Mouse (Mus musculus): ENCODE measurements around the gene Map3k5. TPM values are rescaled to one million over a fixed set of nuclear protein-coding genes. Genes with fewer than 3 reads are reported as not detected.
A peak's percentile ranks its signal among the peaks of the same experiment; 100 is the strongest.

The Map3k5 gene
- total and polyA plus RNA-seq, 3 experiments: 0.35 to 0.97 TPM; not detected in 1

GRCm38 (mm10) chr10:20136505-20136904 is 202.2 kb downstream of the Map3k5 start:
- no peak overlapping the region for H3K4me3 ChIP-seq (ENCODE audit: control insufficient read depth in 1 of 2, insufficient read depth in 1 of 2, low read depth in 2 of 2, low read length in 2 of 2)

GRCm38 (mm10) chr10:20141376-20141775 is 207.1 kb downstream of the Map3k5 start:
- Histone ChIP-seq H3K79me2 (ENCODE audit: control insufficient read depth, insufficient read depth, low read length, poor library complexity) (no peaks in the 10 kb centered on the region), H3K9me3 (replicated peaks; ENCODE audit: insufficient read depth, low read length) (no peaks in the 10 kb centered on the region), H3K4me3 (ENCODE audit: control insufficient read depth in 1 of 2, insufficient read depth in 1 of 2, low read depth in 2 of 2, low read length in 2 of 2) (no peak overlapping the region), H3K4me1 (ENCODE audit: control insufficient read depth in 1 of 2, insufficient read depth in 2 of 2, low read length in 2 of 2) (peaks cover 5 to 8% of the 10 kb centered on the region in 2 experiments), H3K27ac (ENCODE audit: control insufficient read depth, low read depth, low read length) (no peak overlapping the region), H3K27me3 (ENCODE audit: control insufficient read depth in 1 of 2, insufficient read depth in 2 of 2, low read length in 2 of 2) (no peaks in the 10 kb centered on the region), H3K9ac (ENCODE audit: control insufficient read depth, low read depth, low read length, poor library complexity, severe bottlenecking) (no peak overlapping the region), H3K36me3 (ENCODE audit: control insufficient read depth in 1 of 2, insufficient read depth in 2 of 2, low read length in 2 of 2) (peaks cover 0 to 6% of the 10 kb centered on the region in 2 experiments; a peak in 2 of 4 replicates)
- TF ChIP-seq MXI1 (IDR thresholded peaks at IDR 0.05; ENCODE audit: low read depth, low read length) (no peak), MAX (IDR thresholded peaks at IDR 0.05; ENCODE audit: low read length) (no peak), BHLHE40 (IDR thresholded peaks at IDR 0.05; ENCODE audit: borderline replicate concordance, low read depth, low read length) (no peak), SIN3A (IDR thresholded peaks at IDR 0.05; ENCODE audit: low read length) (no peak), MAFK (IDR thresholded peaks at IDR 0.05; ENCODE audit: borderline replicate concordance, low read depth, low read length) (no peak), NELFE (IDR thresholded peaks at IDR 0.05; ENCODE audit: low read depth, low read length) (no peak), ZKSCAN1 (IDR thresholded peaks at IDR 0.05; ENCODE audit: low read depth, low read length) (no peak), KAT2A (conservative IDR thresholded peaks at IDR 0.05; ENCODE audit: low read depth, low read length) (no peak), HCFC1 (IDR thresholded peaks at IDR 0.05; ENCODE audit: low read depth, low read length) (no peak), GATA1 (IDR thresholded peaks at IDR 0.05; ENCODE audit: low read depth, low read length) (no peak), UBTF (IDR thresholded peaks at IDR 0.05; ENCODE audit: borderline replicate concordance, insufficient read depth, low read depth, low read length) (no peak), EP300 (IDR thresholded peaks at IDR 0.05; ENCODE audit: low read depth in 1 of 2, low read length in 2 of 2) (no peak)
- DNase-seq (ENCODE audit: low read depth, low spot score): no peak

More at GRCm38 (mm10) chr10:20136505-20136904, 202.2 kb downstream of the Map3k5 start:
- H3K27ac ChIP-seq (ENCODE audit: control insufficient read depth, low read depth, low read length): no peak overlapping the region; the same call in 1 of the 2 replicates
- H3K4me1 ChIP-seq (ENCODE audit: control insufficient read depth in 1 of 2, insufficient read depth in 2 of 2, low read length in 2 of 2): peaks cover 10 to 24% of the 10 kb centered on the region in 2 experiments
- no peak for TF ChIP-seq MAX (IDR thresholded peaks at IDR 0.05; ENCODE audit: low read length)
- no peak for TF ChIP-seq RAD21 (IDR thresholded peaks at IDR 0.05; ENCODE audit: low read depth, low read length)
- TF ChIP-seq USF1 (IDR thresholded peaks at IDR 0.05; ENCODE audit: low read depth, low read length): peak; percentile 57; the same call in 1 of the 2 replicates
- no peaks in the 10 kb centered on the region for H3K9me3 ChIP-seq (replicated peaks; ENCODE audit: insufficient read depth, low read length)
- H3K79me2 ChIP-seq (ENCODE audit: control insufficient read depth, insufficient read depth, low read length, poor library complexity): no peaks in the 10 kb centered on the region
- peak; percentile 20 for DNase-seq (ENCODE audit: low read depth, low spot score)
- H3K36me3 ChIP-seq (ENCODE audit: control insufficient read depth in 1 of 2, insufficient read depth in 2 of 2, low read length in 2 of 2): peaks cover 0 to 15% of the 10 kb centered on the region in 2 experiments; a peak in 2 of 4 replicates
- no peaks in the 10 kb centered on the region for H3K27me3 ChIP-seq (ENCODE audit: control insufficient read depth in 1 of 2, insufficient read depth in 2 of 2, low read length in 2 of 2)
- H3K9ac ChIP-seq (ENCODE audit: control insufficient read depth, low read depth, low read length, poor library complexity, severe bottlenecking): no peak overlapping the region
